Mouse (Mus musculus): ENCODE measurements around the gene Tmem219. TPM values are rescaled to one million over a fixed set of nuclear protein-coding genes. Genes with fewer than 3 reads are reported as not detected.
A peak's percentile ranks its signal among the peaks of the same experiment; 100 is the strongest.

Tmem219 gene
- polyA plus RNA-seq, 1 experiment from 2014 or later, result 32.2 TPM

DNA sequence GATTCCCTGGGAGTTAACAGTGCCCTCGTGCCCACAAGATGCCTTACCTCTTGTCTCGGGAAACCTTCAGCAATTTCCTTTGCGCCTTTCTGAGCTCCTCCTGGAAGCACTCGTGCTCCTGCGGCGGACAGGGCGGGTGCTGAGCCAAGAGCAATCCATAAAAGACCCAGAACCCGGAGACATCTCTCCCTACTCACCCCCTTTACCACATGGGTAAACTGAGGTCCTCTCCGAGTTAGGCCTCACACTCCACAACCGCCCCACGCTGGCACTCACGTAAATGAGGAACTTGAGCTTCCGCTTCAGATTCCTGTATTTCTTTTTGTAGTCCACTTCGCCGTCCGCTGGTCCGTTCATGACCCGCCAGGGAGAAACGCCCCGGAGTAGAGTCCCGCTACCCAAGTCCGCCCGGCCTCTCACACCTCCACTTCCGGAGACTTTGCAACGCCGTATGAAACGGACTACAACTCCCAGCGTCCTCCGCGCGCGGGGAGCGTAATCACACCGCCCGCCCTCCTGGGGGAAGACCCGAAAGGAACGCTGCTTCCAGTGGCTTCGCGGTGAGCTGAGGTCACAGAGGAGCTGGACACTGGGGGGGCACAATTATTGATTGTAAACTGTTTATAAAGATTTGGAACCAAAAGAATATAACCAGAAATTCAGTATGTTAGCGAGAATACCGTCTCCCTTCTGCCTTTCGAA lies 61.1 kb downstream of the Tmem219 start, which contains the start of gene Hirip3:
Gene Hirip3 (plus strand): TSS at position 544 of the 702 bp plus-strand sequence.
- Histone ChIP-seq H3K9ac (replicated peaks; ENCODE audit: low read depth, low read length) (peak within 1 kb of the TSS; percentile 56), H3K4me1 (ENCODE audit: control insufficient read depth, insufficient read depth, low read length) (peaks cover 18% of the 10 kb centered on the region), H3K27me3 (ENCODE audit: control insufficient read depth, insufficient read depth, low read length) (no peaks in the 10 kb centered on the region), H3K4me2 (ENCODE audit: low read depth, low read length) (peak within 1 kb of the TSS; percentile 61), H3K4me3 (ENCODE audit: low read depth, low read length) (peak within 1 kb of the TSS; percentile 38), H3K36me3 (ENCODE audit: control insufficient read depth, insufficient read depth, low read length) (peaks cover 21% of the 10 kb centered on the region), H3K9me3 (ENCODE audit: control insufficient read depth, low read length) (no peaks in the 10 kb centered on the region), H3K27ac (ENCODE audit: low read depth, low read length) (peak within 1 kb of the TSS; percentile 36)
- peak; percentile 93 for ATAC-seq (ENCODE audit: low read depth)
- 3% methylated on average over 42 of the region's 42 CpGs for WGBS

DNA sequence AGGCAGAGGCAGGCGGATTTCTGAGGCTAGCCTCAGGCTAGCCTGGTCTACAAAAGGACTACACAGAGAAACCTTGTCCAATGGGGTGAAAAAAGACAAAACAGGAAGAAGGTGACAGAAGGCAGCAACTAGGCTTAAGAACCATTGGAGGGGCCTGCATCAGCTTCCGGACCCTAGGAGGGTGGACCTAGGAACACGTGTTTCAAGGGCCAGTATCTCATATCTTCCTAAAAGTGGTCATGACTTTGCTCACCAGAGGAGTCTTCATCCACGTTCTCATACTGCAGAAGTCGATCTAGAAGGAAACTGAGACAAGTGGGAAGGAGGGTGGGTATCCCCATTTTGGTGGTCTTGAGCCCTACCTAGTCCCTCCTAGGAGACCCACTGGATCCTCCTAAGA lies 61.7 kb downstream of the Tmem219 start:
- H3K27ac ChIP-seq (ENCODE audit: low read depth, low read length), result no peak overlapping the region
- no peak for ATAC-seq (ENCODE audit: low read depth)
- peak overlapping the region; percentile 61 for H3K4me2 ChIP-seq (ENCODE audit: low read depth, low read length)
- peak overlapping the region; percentile 56; the same call in 1 of the 2 replicates for H3K9ac ChIP-seq (replicated peaks; ENCODE audit: low read depth, low read length)
- H3K36me3 ChIP-seq (ENCODE audit: control insufficient read depth, insufficient read depth, low read length), result peaks cover 15% of the 10 kb centered on the region
- WGBS, result 78% methylated on average over 5 of the region's 5 CpGs
- H3K4me3 ChIP-seq (ENCODE audit: low read depth, low read length), result peak overlapping the region; percentile 38
- no peaks in the 10 kb centered on the region for H3K27me3 ChIP-seq (ENCODE audit: control insufficient read depth, insufficient read depth, low read length)
- H3K9me3 ChIP-seq (ENCODE audit: control insufficient read depth, low read length), result no peaks in the 10 kb centered on the region
- peaks cover 18% of the 10 kb centered on the region for H3K4me1 ChIP-seq (ENCODE audit: control insufficient read depth, insufficient read depth, low read length)

DNA sequence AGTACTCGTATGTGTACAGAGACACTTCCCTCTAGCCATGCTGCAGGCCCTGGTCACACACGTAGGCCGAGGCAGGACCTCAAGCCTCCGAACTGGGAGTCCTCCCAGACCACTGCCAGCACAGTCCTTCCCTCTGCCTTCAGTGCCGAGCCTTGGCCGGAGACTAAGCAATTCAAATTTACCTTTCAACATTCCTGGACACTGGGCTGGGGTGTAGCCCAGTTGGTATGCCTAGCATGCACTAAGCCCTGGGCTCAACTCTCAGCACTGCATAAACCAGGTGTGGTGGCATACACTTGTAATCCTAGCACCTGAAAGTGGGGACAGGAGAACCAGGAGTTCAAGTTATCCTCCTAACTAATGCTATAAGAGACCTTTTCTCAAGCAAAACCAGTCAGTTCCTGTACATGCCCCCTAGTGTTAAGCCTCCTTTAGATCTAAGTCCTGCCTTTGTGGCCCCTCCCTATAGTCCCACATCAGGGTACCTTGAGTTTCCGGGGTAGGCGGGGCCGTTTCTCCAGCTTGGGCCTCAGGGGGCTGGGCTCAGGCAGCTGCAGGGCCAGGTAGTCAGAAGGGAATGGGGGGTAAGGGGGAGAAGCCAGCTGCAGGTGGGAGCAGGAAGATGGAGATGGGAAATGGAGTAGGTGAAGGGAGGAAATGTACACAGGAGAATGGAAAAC lies 65.8 kb downstream of the Tmem219 start:
- H3K27me3 ChIP-seq (ENCODE audit: control insufficient read depth, insufficient read depth, low read length), result no peaks in the 10 kb centered on the region
- no peak overlapping the region for H3K27ac ChIP-seq (ENCODE audit: low read depth, low read length)
- no peak overlapping the region for H3K4me3 ChIP-seq (ENCODE audit: low read depth, low read length)
- ATAC-seq (ENCODE audit: low read depth), result no peak
- WGBS, result 73% methylated on average over 9 of the region's 9 CpGs
- no peak overlapping the region for H3K9ac ChIP-seq (replicated peaks; ENCODE audit: low read depth, low read length)
- H3K4me2 ChIP-seq (ENCODE audit: low read depth, low read length), result no peak overlapping the region
- peaks cover 18% of the 10 kb centered on the region for H3K36me3 ChIP-seq (ENCODE audit: control insufficient read depth, insufficient read depth, low read length)
- H3K4me1 ChIP-seq (ENCODE audit: control insufficient read depth, insufficient read depth, low read length), result peaks cover 7% of the 10 kb centered on the region; the same call in 1 of the 2 replicates
- no peaks in the 10 kb centered on the region for H3K9me3 ChIP-seq (ENCODE audit: control insufficient read depth, low read length)

DNA sequence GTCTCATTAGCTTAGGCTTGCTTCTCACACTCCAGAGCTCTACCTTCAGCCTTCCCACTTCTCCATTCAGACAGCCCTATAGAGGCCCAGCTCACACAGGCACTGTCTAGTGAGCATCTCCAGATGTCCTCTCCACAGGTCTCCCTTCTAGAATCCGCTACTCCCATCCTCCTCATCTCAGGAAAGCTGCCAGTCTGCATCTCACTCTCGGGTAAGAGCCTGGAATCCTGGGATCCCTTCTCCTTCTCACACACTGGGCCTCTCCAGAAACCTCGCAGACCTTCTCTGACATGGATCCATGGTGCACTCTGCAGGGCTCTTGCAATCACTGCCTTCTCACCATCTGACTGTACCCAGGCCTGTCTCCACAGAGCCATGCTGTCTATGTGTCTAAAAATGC lies 67.1 kb downstream of the Tmem219 start:
- Histone ChIP-seq H3K9ac (replicated peaks; ENCODE audit: low read depth, low read length) (no peak overlapping the region; the same call in 1 of the 2 replicates), H3K4me2 (ENCODE audit: low read depth, low read length) (no peak overlapping the region), H3K36me3 (ENCODE audit: control insufficient read depth, insufficient read depth, low read length) (peaks cover 20% of the 10 kb centered on the region), H3K9me3 (ENCODE audit: control insufficient read depth, low read length) (no peaks in the 10 kb centered on the region), H3K27me3 (ENCODE audit: control insufficient read depth, insufficient read depth, low read length) (no peaks in the 10 kb centered on the region), H3K27ac (ENCODE audit: low read depth, low read length) (no peak overlapping the region), H3K4me1 (ENCODE audit: control insufficient read depth, insufficient read depth, low read length) (no peaks in the 10 kb centered on the region; the same call in 1 of the 2 replicates), H3K4me3 (ENCODE audit: low read depth, low read length) (no peak overlapping the region)
- no peak for ATAC-seq (ENCODE audit: low read depth)
- 84% methylated on average over 3 of the region's 3 CpGs for WGBS

DNA sequence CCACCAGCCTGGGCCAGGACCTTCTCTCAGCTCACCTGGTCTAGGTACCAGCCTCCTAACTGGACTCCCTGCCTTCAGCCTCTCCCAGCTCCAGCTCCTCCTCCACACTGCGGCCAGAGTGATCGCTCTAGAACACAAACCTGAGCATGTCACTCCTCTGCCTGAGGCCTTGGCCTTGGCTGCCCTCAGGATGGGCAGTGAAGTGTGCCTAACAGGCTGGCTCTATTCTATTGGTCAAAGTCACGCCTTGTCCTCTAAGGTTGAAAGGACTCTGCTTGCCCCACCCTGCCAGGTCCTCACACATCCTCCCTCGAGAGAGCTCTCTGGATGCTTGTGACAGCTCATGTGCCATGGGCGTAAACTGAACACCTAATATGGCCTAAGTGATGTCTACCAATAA lies 69.3 kb downstream of the Tmem219 start:
- no peak for ATAC-seq (ENCODE audit: low read depth)
- no peaks in the 10 kb centered on the region for H3K9me3 ChIP-seq (ENCODE audit: control insufficient read depth, low read length)
- peaks cover 6% of the 10 kb centered on the region for H3K27me3 ChIP-seq (ENCODE audit: control insufficient read depth, insufficient read depth, low read length)
- no peak overlapping the region for H3K9ac ChIP-seq (replicated peaks; ENCODE audit: low read depth, low read length)
- H3K4me3 ChIP-seq (ENCODE audit: low read depth, low read length), result no peak overlapping the region
- H3K4me2 ChIP-seq (ENCODE audit: low read depth, low read length), result no peak overlapping the region
- H3K27ac ChIP-seq (ENCODE audit: low read depth, low read length), result no peak overlapping the region
- H3K36me3 ChIP-seq (ENCODE audit: control insufficient read depth, insufficient read depth, low read length), result peaks cover 16% of the 10 kb centered on the region
- peaks cover 5% of the 10 kb centered on the region; the same call in 1 of the 2 replicates for H3K4me1 ChIP-seq (ENCODE audit: control insufficient read depth, insufficient read depth, low read length)
- 86% methylated on average over 5 of the region's 5 CpGs for WGBS

DNA sequence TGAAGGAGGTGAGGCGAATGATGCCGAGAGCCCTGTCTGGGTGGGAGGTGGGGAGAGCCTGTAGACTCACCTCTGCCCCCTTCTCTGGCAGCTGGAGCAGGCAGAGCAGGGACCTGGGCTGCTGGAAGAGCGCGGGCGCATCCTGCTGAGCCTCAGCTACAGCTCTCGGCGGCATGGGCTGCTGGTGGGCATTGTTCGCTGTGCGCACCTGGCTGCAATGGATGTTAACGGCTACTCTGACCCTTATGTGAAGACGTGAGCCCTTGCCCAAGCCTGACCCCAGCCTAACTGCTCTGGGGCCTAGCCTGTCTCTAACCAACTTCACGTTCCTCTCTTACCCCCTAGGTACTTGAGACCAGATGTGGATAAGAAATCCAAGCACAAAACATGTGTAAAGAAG lies 71.5 kb downstream of the Tmem219 start:
- Histone ChIP-seq H3K4me2 (ENCODE audit: low read depth, low read length) (no peak overlapping the region), H3K4me3 (ENCODE audit: low read depth, low read length) (no peak overlapping the region), H3K4me1 (ENCODE audit: control insufficient read depth, insufficient read depth, low read length) (peaks cover 8% of the 10 kb centered on the region; the same call in 1 of the 2 replicates), H3K36me3 (ENCODE audit: control insufficient read depth, insufficient read depth, low read length) (peaks cover 16% of the 10 kb centered on the region), H3K9ac (replicated peaks; ENCODE audit: low read depth, low read length) (no peak overlapping the region), H3K9me3 (ENCODE audit: control insufficient read depth, low read length) (no peaks in the 10 kb centered on the region), H3K27ac (ENCODE audit: low read depth, low read length) (no peak overlapping the region), H3K27me3 (ENCODE audit: control insufficient read depth, insufficient read depth, low read length) (peaks cover 9% of the 10 kb centered on the region)
- WGBS, result 46% methylated on average over 12 of the region's 12 CpGs
- ATAC-seq (ENCODE audit: low read depth), result no peak

DNA sequence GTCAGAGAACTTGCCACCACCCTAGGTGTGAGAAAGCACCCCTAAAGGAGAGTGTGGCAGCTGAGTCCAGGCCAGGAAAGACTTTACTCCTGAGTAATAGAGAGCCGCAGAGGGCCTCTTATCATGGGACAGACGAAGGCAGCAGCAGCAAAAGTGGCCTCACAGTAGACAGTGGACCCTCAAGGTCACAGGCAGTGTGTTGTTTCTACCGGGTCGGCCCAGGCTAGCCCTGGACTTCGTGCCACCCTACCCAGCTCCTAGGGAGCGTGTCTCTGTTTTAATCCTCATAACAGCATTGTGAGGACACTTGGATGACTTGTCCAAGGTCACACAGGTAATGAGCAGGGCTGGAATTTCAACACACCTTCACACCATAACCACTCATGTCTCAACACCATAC lies 72.6 kb downstream of the Tmem219 start:
- ATAC-seq (ENCODE audit: low read depth), result no peak
- H3K4me2 ChIP-seq (ENCODE audit: low read depth, low read length), result no peak overlapping the region
- no peaks in the 10 kb centered on the region for H3K9me3 ChIP-seq (ENCODE audit: control insufficient read depth, low read length)
- peaks cover 9% of the 10 kb centered on the region for H3K27me3 ChIP-seq (ENCODE audit: control insufficient read depth, insufficient read depth, low read length)
- no peak overlapping the region for H3K4me3 ChIP-seq (ENCODE audit: low read depth, low read length)
- H3K9ac ChIP-seq (replicated peaks; ENCODE audit: low read depth, low read length), result no peak overlapping the region
- no peak overlapping the region for H3K27ac ChIP-seq (ENCODE audit: low read depth, low read length)
- H3K36me3 ChIP-seq (ENCODE audit: control insufficient read depth, insufficient read depth, low read length), result peaks cover 16% of the 10 kb centered on the region
- 93% methylated on average over 6 of the region's 6 CpGs for WGBS
- peaks cover 8% of the 10 kb centered on the region; the same call in 1 of the 2 replicates for H3K4me1 ChIP-seq (ENCODE audit: control insufficient read depth, insufficient read depth, low read length)

DNA sequence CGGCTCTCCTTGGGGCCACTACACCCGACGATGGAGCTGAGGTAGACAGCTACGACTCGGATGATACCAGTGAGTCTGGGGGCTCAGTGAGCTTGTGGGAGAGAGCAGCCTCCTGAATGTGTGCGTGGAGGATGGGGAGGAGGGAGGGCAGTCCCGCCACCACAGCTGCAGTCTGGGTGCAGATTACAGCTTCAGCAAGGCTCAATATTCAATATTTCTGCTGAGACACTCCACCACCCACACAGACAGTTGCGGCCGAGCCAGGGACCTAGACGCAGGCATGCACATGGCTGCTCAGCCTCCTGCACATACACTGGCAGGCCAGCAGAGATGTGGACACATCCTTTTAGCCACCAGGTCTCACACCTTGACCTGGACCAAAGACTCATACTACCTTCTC lies 73.9 kb downstream of the Tmem219 start:
- H3K27ac ChIP-seq (ENCODE audit: low read depth, low read length), result no peak overlapping the region
- 27% methylated on average over 10 of the region's 10 CpGs for WGBS

More for the DNA sequence above, 73.9 kb downstream of the Tmem219 start:
- Histone ChIP-seq H3K9me3 (ENCODE audit: control insufficient read depth, low read length) (no peaks in the 10 kb centered on the region), H3K4me3 (ENCODE audit: low read depth, low read length) (peak overlapping the region; percentile 52), H3K4me2 (ENCODE audit: low read depth, low read length) (peak overlapping the region; percentile 99), H3K4me1 (ENCODE audit: control insufficient read depth, insufficient read depth, low read length) (peaks cover 8% of the 10 kb centered on the region; the same call in 1 of the 2 replicates), H3K9ac (replicated peaks; ENCODE audit: low read depth, low read length) (peak overlapping the region; percentile 72; the same call in 1 of the 2 replicates), H3K36me3 (ENCODE audit: control insufficient read depth, insufficient read depth, low read length) (peaks cover 16% of the 10 kb centered on the region), H3K27me3 (ENCODE audit: control insufficient read depth, insufficient read depth, low read length) (peaks cover 9% of the 10 kb centered on the region)
- ATAC-seq (ENCODE audit: low read depth), result peak; percentile 23; the same call in 1 of the 2 replicates

All from neural tube, embryonic 14.5 days (tissue).